8 mouse cellular contexts compared by ENCODE assay signal in genomic region chr4:132535406-132536121, GRCm38 (mm10). TPM values are rescaled to one million over a fixed set of nuclear protein-coding genes. Genes with fewer than 3 reads are reported as not detected.
DNase-seq lines count a peak whose midpoint lies in the region; ATAC-seq and TF ChIP-seq lines count a peak whose summit lies in the region.

Gene Dnajc8 (plus strand): TSS chr4:132535550.

- peak within 1 kb of the TSS; percentile 87 for H3K4me2 ChIP-seq in lung, embryonic 16.5 days (ENCODE audit: low read depth, low read length)

- peak in 1 of 2 experiments; percentile 14; a peak in 1 of 4 replicates for TF ChIP-seq EP300 in MEL (IDR thresholded peaks at IDR 0.05; ENCODE audit: low read depth in 1 of 2, low read length in 2 of 2)

- under 1% methylated on average over 60 of the region's 60 CpGs for WGBS in cerebellum, adult 2 months
- under 1% methylated on average over 58 of the region's 60 CpGs for WGBS in lung, embryonic 16.5 days

- H3K9me3 ChIP-seq in MEL (replicated peaks; ENCODE audit: insufficient read depth, low read length): no peaks in the 10 kb centered on the region
- no peaks in the 10 kb centered on the region for H3K9me3 ChIP-seq in lung, embryonic 16.5 days (ENCODE audit: control insufficient read depth, low read length)

- no peaks in the 10 kb centered on the region for H3K27me3 ChIP-seq in MEL (ENCODE audit: control insufficient read depth in 1 of 2, insufficient read depth in 2 of 2, low read length in 2 of 2)
- H3K27me3 ChIP-seq in cerebellum, adult 2 months (ENCODE audit: control insufficient read depth, insufficient read depth, low read length): no peaks in the 10 kb centered on the region
- no peaks in the 10 kb centered on the region for H3K27me3 ChIP-seq in lung, embryonic 16.5 days (ENCODE audit: control insufficient read depth, insufficient read depth, low read depth, low read length)

- H3K79me2 ChIP-seq in MEL (ENCODE audit: control insufficient read depth, insufficient read depth, low read length, poor library complexity): peaks cover 44% of the 10 kb centered on the region

- peak; percentile 97 for DNase-seq in MEL (ENCODE audit: low read depth, low spot score)
- DNase-seq in cerebellum, adult 2 months: peak; percentile 92 to 95
- DNase-seq in forelimb bud, embryonic 11.5 days (ENCODE audit: low read depth, low spot score): peak; percentile 95
- peak; percentile 71 for DNase-seq in layer of hippocampus, adult 9-10 months (ENCODE audit: low spot score)
- peak; percentile 91 for DNase-seq in ovary, postnatal 10 days (ENCODE audit: low spot score)
- peak; percentile 93 to 96 for DNase-seq in thymus, postnatal 10 days (ENCODE audit: low spot score in 2 of 2)

- peak within 1 kb of the TSS; percentile 84 for H3K27ac ChIP-seq in MEL (ENCODE audit: control insufficient read depth, low read depth, low read length)
- no peak within 1 kb of the TSS for H3K27ac ChIP-seq in cerebellum, adult 2 months (ENCODE audit: insufficient read depth, low read length)
- H3K27ac ChIP-seq in lung, embryonic 16.5 days (ENCODE audit: low read length): peak within 1 kb of the TSS; percentile 67

- H3K4me3 ChIP-seq in MEL (ENCODE audit: control insufficient read depth in 1 of 2, insufficient read depth in 1 of 2, low read depth in 2 of 2, low read length in 2 of 2): peak within 1 kb of the TSS; percentile 72 to 84
- peak within 1 kb of the TSS; percentile 88 for H3K4me3 ChIP-seq in cerebellum, adult 2 months (replicated peaks; ENCODE audit: insufficient read depth, low read depth, low read length)
- H3K4me3 ChIP-seq in lung, embryonic 16.5 days (ENCODE audit: low read length): peak within 1 kb of the TSS; percentile 93

- peaks cover 2 to 22% of the 10 kb centered on the region in 2 experiments; a peak in 3 of 4 replicates for H3K4me1 ChIP-seq in MEL (ENCODE audit: control insufficient read depth in 1 of 2, insufficient read depth in 2 of 2, low read length in 2 of 2)
- H3K4me1 ChIP-seq in cerebellum, adult 2 months (ENCODE audit: control insufficient read depth, insufficient read depth, low read length): peaks cover 7% of the 10 kb centered on the region
- peaks cover 30% of the 10 kb centered on the region for H3K4me1 ChIP-seq in lung, embryonic 16.5 days (replicated peaks; ENCODE audit: control insufficient read depth, insufficient read depth, low read length)

- H3K36me3 ChIP-seq in MEL (ENCODE audit: control insufficient read depth in 1 of 2, insufficient read depth in 2 of 2, low read length in 2 of 2): peaks cover 6 to 39% of the 10 kb centered on the region in 2 experiments
- H3K36me3 ChIP-seq in lung, embryonic 16.5 days (ENCODE audit: control insufficient read depth, insufficient read depth, low read length): peaks cover 4% of the 10 kb centered on the region; the same call in 1 of the 2 replicates

- peak; percentile 51 to 70; a peak in 3 of 4 replicates for ATAC-seq in hematopoietic stem cell, adult 5-6 weeks (replicated peaks in 1 of 2; ENCODE audit: insufficient read depth in 1 of 2, low FRiP score in 2 of 2, low TSS enrichment in 1 of 2, low read depth in 1 of 2, poor library complexity in 2 of 2, severe bottlenecking in 2 of 2)
- ATAC-seq in lung, embryonic 16.5 days (ENCODE audit: low read depth): peak; percentile 84

- H3K9ac ChIP-seq in MEL (ENCODE audit: control insufficient read depth, low read depth, low read length, poor library complexity, severe bottlenecking): peak within 1 kb of the TSS; percentile 97
- peak within 1 kb of the TSS; percentile 93 for H3K9ac ChIP-seq in lung, embryonic 16.5 days (ENCODE audit: low read length)

- no peak for TF ChIP-seq RAD21 in MEL (IDR thresholded peaks at IDR 0.05; ENCODE audit: low read depth, low read length)

- peak; percentile 64 to 92; a peak in 3 of 4 replicates for TF ChIP-seq POLR2A in MEL (IDR thresholded peaks at IDR 0.05; ENCODE audit: control insufficient read depth in 1 of 2, insufficient read depth in 1 of 2, low read depth in 1 of 2, low read length in 2 of 2, poor library complexity in 1 of 2)
- TF ChIP-seq POLR2A in cerebellum, adult 2 months (IDR thresholded peaks at IDR 0.05; ENCODE audit: borderline replicate concordance, insufficient read depth, low read length): peak; percentile 87

- no peak for TF ChIP-seq CTCF in MEL (IDR thresholded peaks at IDR 0.05 in 2 of 3, conservative IDR thresholded peaks at IDR 0.05 in 1 of 3; ENCODE audit: control insufficient read depth in 1 of 3, insufficient read depth in 1 of 3, low read depth in 2 of 3, low read length in 3 of 3, poor library complexity in 1 of 3, severe bottlenecking in 1 of 3)
- no peak for TF ChIP-seq CTCF in cerebellum, adult 2 months (IDR thresholded peaks at IDR 0.05; ENCODE audit: borderline replicate concordance, insufficient read depth, low read depth, low read length)

TF ChIP-seq in MEL, 35 proteins besides CTCF, POLR2A, EP300 and RAD21:
- TF ChIP-seq MEF2A (IDR thresholded peaks at IDR 0.05; ENCODE audit: extremely low read depth, insufficient replicate concordance, low read depth, low read length, poor library complexity, severe bottlenecking) (no peak), POLR2AphosphoS2 (IDR thresholded peaks at IDR 0.05; ENCODE audit: low read length) (peak; percentile 62; the same call in 1 of the 2 replicates), SMC3 (IDR thresholded peaks at IDR 0.05; ENCODE audit: low read depth, low read length) (no peak), RCOR1 (IDR thresholded peaks at IDR 0.05; ENCODE audit: low read depth, low read length) (no peak), CHD2 (IDR thresholded peaks at IDR 0.05; ENCODE audit: low read length) (no peak), TBP (IDR thresholded peaks at IDR 0.05; ENCODE audit: low read depth, low read length) (peak; percentile 82), TCF12 (IDR thresholded peaks at IDR 0.05; ENCODE audit: low read depth, low read length) (peak; percentile 83), NRF1 (IDR thresholded peaks at IDR 0.05; ENCODE audit: insufficient read depth, low read depth, low read length, poor library complexity, severe bottlenecking) (peak; percentile 91), ZMIZ1 (IDR thresholded peaks at IDR 0.05; ENCODE audit: low read depth, low read length) (no peak; the same call in 1 of the 2 replicates), ZNF384 (IDR thresholded peaks at IDR 0.05; ENCODE audit: low read depth, low read length) (peak; percentile 98), HCFC1 (IDR thresholded peaks at IDR 0.05; ENCODE audit: low read depth, low read length) (peak; percentile 89), UBTF (IDR thresholded peaks at IDR 0.05; ENCODE audit: borderline replicate concordance, insufficient read depth, low read depth, low read length) (peak; percentile 45; the same call in 1 of the 2 replicates), TAL1 (IDR thresholded peaks at IDR 0.05; ENCODE audit: low read length) (peak; percentile 67), MXI1 (IDR thresholded peaks at IDR 0.05; ENCODE audit: low read depth, low read length) (peak; percentile 72), ZC3H11A (IDR thresholded peaks at IDR 0.05; ENCODE audit: low read depth, low read length) (no peak), GATA1 (IDR thresholded peaks at IDR 0.05; ENCODE audit: low read depth, low read length) (peak; percentile 69), BHLHE40 (IDR thresholded peaks at IDR 0.05; ENCODE audit: borderline replicate concordance, low read depth, low read length) (no peak), ETS1 (IDR thresholded peaks at IDR 0.05; ENCODE audit: low read depth, low read length) (peak; percentile 51; the same call in 1 of the 2 replicates), JUND (IDR thresholded peaks at IDR 0.05; ENCODE audit: low read depth, low read length) (no peak), GABPA (IDR thresholded peaks at IDR 0.05; ENCODE audit: low read depth, low read length) (no peak), MYC (IDR thresholded peaks at IDR 0.05; ENCODE audit: low read depth, low read length) (peak; percentile 49; the same call in 1 of the 2 replicates), ZKSCAN1 (IDR thresholded peaks at IDR 0.05; ENCODE audit: low read depth, low read length) (no peak), E2F4 (IDR thresholded peaks at IDR 0.05; ENCODE audit: borderline replicate concordance, low read depth, low read length) (peak; percentile 70; the same call in 1 of the 2 replicates), SIN3A (IDR thresholded peaks at IDR 0.05; ENCODE audit: low read length) (peak; percentile 97), MYB (IDR thresholded peaks at IDR 0.05; ENCODE audit: low read depth, low read length) (no peak), POLR2AphosphoS5 (IDR thresholded peaks at IDR 0.05; ENCODE audit: borderline replicate concordance, low read depth, low read length) (no peak), KAT2A (conservative IDR thresholded peaks at IDR 0.05; ENCODE audit: low read depth, low read length) (no peak; the same call in 1 of the 2 replicates), USF1 (IDR thresholded peaks at IDR 0.05; ENCODE audit: low read depth, low read length) (peak; percentile 100), NELFE (IDR thresholded peaks at IDR 0.05; ENCODE audit: low read depth, low read length) (peak; percentile 83), CHD1 (IDR thresholded peaks at IDR 0.05; ENCODE audit: low read depth, low read length) (no peak), MAX (IDR thresholded peaks at IDR 0.05; ENCODE audit: low read length) (peak; percentile 97), MAFK (IDR thresholded peaks at IDR 0.05; ENCODE audit: borderline replicate concordance, low read depth, low read length) (no peak), ELF1 (IDR thresholded peaks at IDR 0.05; ENCODE audit: low read depth, low read length) (peak; percentile 56; the same call in 1 of the 2 replicates), USF2 (IDR thresholded peaks at IDR 0.05; ENCODE audit: borderline replicate concordance in 1 of 2, insufficient read depth in 1 of 2, low read depth in 1 of 2, low read length in 2 of 2) (peak; percentile 90 to 96), MAZ (IDR thresholded peaks at IDR 0.05; ENCODE audit: low read depth, low read length) (peak; percentile 76; the same call in 1 of the 2 replicates)
TF ChIP-seq in MEL: peak in this region for 20.

RNA-seq across cellular contexts. Expression of gene Dnajc8, which starts in this region (rescaled TPM):
- 110 and 115 TPM in 2 replicates for total RNA-seq in MEL (2012; rRNA removed)
- polyA plus RNA-seq in MEL (2012; ENCODE audit: insufficient read depth in 1 of 2, insufficient read length in 2 of 2, low read depth in 1 of 2, low replicate concordance in 2 of 2, missing spikeins in 1 of 2): 100 to 1,000 TPM in 1 of 2 experiments, not detected in 1; 246 TPM
- polyA plus RNA-seq in cerebellum, adult 2 months (2012; rRNA removed): 97.2 and 116 TPM in 2 replicates
- 354 and 422 TPM in 2 replicates for total RNA-seq in hematopoietic stem cell, adult 5-6 weeks (2017)
- 159 and 171 TPM in 2 replicates for polyA plus RNA-seq in lung, embryonic 16.5 days (2015; fragmentation: Nextera tagmentation; extraction: Ambion mirVana)
